Mouse (Mus musculus): Measurements from ENCODE around the gene 2210017I01Rik. TPM values are rescaled to one million over a fixed set of nuclear protein-coding genes. Genes with fewer than 3 reads are reported as not detected.

The 2210017I01Rik gene
- polyA plus RNA-seq, 1 experiment from 2014 or later: not detected

GRCm38 (mm10) chr3:92587190-92587589, 20.1 kb downstream of the 2210017I01Rik start:
- Histone ChIP-seq H3K4me3 (no peak overlapping the region), H3K9me3 (no peaks in the 10 kb centered on the region), H3K36me3 (replicated peaks) (no peaks in the 10 kb centered on the region), H3K9ac (no peak overlapping the region), H3K4me2 (no peak overlapping the region), H3K4me1 (no peaks in the 10 kb centered on the region), H3K27ac (no peak overlapping the region), H3K27me3 (replicated peaks) (no peaks in the 10 kb centered on the region)
- 96% methylated on average over 3 of the region's 3 CpGs for WGBS
- no peak for ATAC-seq (replicated peaks)

- Histone ChIP-seq H3K9me3 (no peaks in the 10 kb centered on the region), H3K4me3 (no peak overlapping the region), H3K27ac (no peak overlapping the region), H3K27me3 (replicated peaks) (no peaks in the 10 kb centered on the region), H3K36me3 (replicated peaks) (no peaks in the 10 kb centered on the region), H3K4me1 (no peaks in the 10 kb centered on the region), H3K9ac (no peak overlapping the region), H3K4me2 (no peak overlapping the region)
- 84% methylated on average over 1 of the region's 1 CpGs for WGBS
- ATAC-seq (replicated peaks): no peak
Observed at GRCm38 (mm10) chr3:92585055-92585454, 22.2 kb downstream of the 2210017I01Rik start.

GRCm38 (mm10) chr3:92583164-92583826, 24.0 kb downstream of the 2210017I01Rik start:
- Histone ChIP-seq H3K4me1 (no peaks in the 10 kb centered on the region), H3K9me3 (no peaks in the 10 kb centered on the region), H3K27me3 (replicated peaks) (no peaks in the 10 kb centered on the region), H3K9ac (no peak overlapping the region), H3K4me3 (no peak overlapping the region), H3K4me2 (no peak overlapping the region), H3K27ac (no peak overlapping the region), H3K36me3 (replicated peaks) (no peaks in the 10 kb centered on the region)
- ATAC-seq (replicated peaks): peak; percentile 88
- WGBS: 44% methylated on average over 3 of the region's 3 CpGs

- Histone ChIP-seq H3K4me3 (no peak overlapping the region), H3K9ac (no peak overlapping the region), H3K27ac (no peak overlapping the region), H3K4me2 (no peak overlapping the region), H3K4me1 (no peaks in the 10 kb centered on the region), H3K9me3 (no peaks in the 10 kb centered on the region), H3K36me3 (replicated peaks) (no peaks in the 10 kb centered on the region), H3K27me3 (replicated peaks) (no peaks in the 10 kb centered on the region)
- WGBS: 54% methylated on average over 1 of the region's 1 CpGs
- ATAC-seq (replicated peaks): no peak
Observed at GRCm38 (mm10) chr3:92579508-92579907, 27.8 kb downstream of the 2210017I01Rik start.

GRCm38 (mm10) chr3:92578652-92579413, 28.5 kb downstream of the 2210017I01Rik start:
- no peaks in the 10 kb centered on the region for H3K9me3 ChIP-seq
- ATAC-seq (replicated peaks): no peak; the same call in 1 of the 2 replicates
- WGBS: 50% methylated on average over 4 of the region's 4 CpGs
- H3K27me3 ChIP-seq (replicated peaks): no peaks in the 10 kb centered on the region
- H3K4me1 ChIP-seq: no peaks in the 10 kb centered on the region
- no peak overlapping the region for H3K9ac ChIP-seq
- no peak overlapping the region for H3K4me2 ChIP-seq
- H3K36me3 ChIP-seq (replicated peaks): no peaks in the 10 kb centered on the region
- no peak overlapping the region for H3K4me3 ChIP-seq
- no peak overlapping the region for H3K27ac ChIP-seq

GRCm38 (mm10) chr3:92573449-92574041, 33.7 kb downstream of the 2210017I01Rik start, which contains the start of gene Ivl:
Gene Ivl (minus strand): TSS chr3:92573735.
- Histone ChIP-seq H3K36me3 (replicated peaks) (no peaks in the 10 kb centered on the region), H3K4me1 (no peaks in the 10 kb centered on the region), H3K9me3 (no peaks in the 10 kb centered on the region), H3K27me3 (replicated peaks) (no peaks in the 10 kb centered on the region), H3K9ac (no peak within 1 kb of the TSS), H3K27ac (no peak within 1 kb of the TSS), H3K4me3 (no peak within 1 kb of the TSS), H3K4me2 (no peak within 1 kb of the TSS)
- ATAC-seq (replicated peaks): no peak
- 82% methylated on average over 1 of the region's 1 CpGs for WGBS

DNA sequence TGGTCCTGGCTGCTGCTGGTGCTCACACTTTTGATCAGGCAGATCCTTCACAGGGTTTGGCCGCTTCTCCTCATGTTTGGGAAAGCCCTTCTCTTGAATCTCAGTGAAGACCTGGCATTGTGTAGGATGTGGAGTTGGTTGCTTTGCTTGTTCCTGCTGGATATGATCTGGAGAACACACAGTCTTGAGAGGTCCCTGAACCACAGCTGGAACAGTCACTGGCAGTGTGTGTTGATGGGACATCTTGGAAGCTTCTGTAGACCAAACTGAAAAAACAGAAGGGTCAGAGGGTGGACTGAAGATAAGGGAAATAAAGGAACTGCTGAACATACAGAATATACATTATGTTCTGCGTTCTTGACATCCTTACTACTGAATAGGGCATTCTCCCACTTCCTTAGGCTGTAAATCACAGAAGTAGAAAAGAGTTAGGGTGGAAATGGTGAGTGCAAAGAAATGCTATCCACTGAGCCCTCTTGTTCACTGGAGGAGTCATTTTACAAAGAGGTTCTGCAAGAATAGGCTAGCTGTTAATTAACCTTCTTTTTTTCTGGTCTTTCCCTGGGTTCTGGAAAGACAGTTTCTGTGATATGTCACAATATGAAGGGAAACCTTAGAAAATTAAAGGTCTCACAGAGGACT, 34.7 kb downstream of the 2210017I01Rik start:
- no peak overlapping the region for H3K27ac ChIP-seq
- no peak overlapping the region for H3K4me2 ChIP-seq
- no peak overlapping the region for H3K9ac ChIP-seq
- H3K27me3 ChIP-seq (replicated peaks): no peaks in the 10 kb centered on the region
- no peaks in the 10 kb centered on the region for H3K36me3 ChIP-seq (replicated peaks)
- no peaks in the 10 kb centered on the region for H3K4me1 ChIP-seq
- ATAC-seq (replicated peaks): no peak
- 70% methylated on average over 2 of the region's 2 CpGs for WGBS
- H3K4me3 ChIP-seq: no peak overlapping the region
- no peaks in the 10 kb centered on the region for H3K9me3 ChIP-seq

DNA sequence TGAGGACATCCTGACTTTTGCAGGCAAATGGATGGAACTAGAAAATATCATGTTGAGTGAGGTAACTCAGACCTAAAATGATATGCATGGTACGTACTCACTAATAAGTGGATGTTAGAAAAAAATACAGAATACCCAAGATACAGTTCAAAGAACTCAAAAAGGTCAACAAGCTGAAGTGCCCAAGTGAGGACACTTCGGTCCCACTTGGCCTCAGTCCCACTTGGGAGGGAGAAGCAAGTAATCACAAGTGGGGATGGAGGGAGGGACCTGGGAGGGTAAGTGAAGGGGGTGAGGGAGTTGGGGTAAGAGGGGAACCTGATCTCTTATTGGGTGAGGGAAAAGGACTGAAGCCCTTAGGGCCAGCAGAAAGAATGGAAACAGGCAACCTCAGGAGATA, 38.5 kb downstream of the 2210017I01Rik start:
- no peaks in the 10 kb centered on the region for H3K4me1 ChIP-seq
- H3K4me2 ChIP-seq: no peak overlapping the region
- H3K27ac ChIP-seq: no peak overlapping the region
- H3K27me3 ChIP-seq (replicated peaks): no peaks in the 10 kb centered on the region
- WGBS: 96% methylated on average over 2 of the region's 2 CpGs
- no peaks in the 10 kb centered on the region for H3K36me3 ChIP-seq (replicated peaks)
- no peaks in the 10 kb centered on the region for H3K9me3 ChIP-seq
- H3K9ac ChIP-seq: no peak overlapping the region
- H3K4me3 ChIP-seq: no peak overlapping the region
- no peak for ATAC-seq (replicated peaks)

- no peak for ATAC-seq (replicated peaks)
- Histone ChIP-seq H3K27ac (no peak overlapping the region), H3K9me3 (no peaks in the 10 kb centered on the region), H3K4me3 (no peak overlapping the region), H3K4me2 (no peak overlapping the region), H3K36me3 (replicated peaks) (no peaks in the 10 kb centered on the region), H3K27me3 (replicated peaks) (no peaks in the 10 kb centered on the region), H3K4me1 (no peaks in the 10 kb centered on the region), H3K9ac (no peak overlapping the region)
Observed at GRCm38 (mm10) chr3:92565418-92565817, 41.9 kb downstream of the 2210017I01Rik start.

Other genes with a start within 250 kb of the 2210017I01Rik start
- not detected in 2 replicates for gene Sprr2f, start 242.3 kb downstream of the 2210017I01Rik start, polyA plus RNA-seq (2015; fragmentation: Nextera tagmentation; extraction: Ambion mirVana)
- not detected in 2 replicates for gene Sprr2h, start 221.8 kb downstream of the 2210017I01Rik start, polyA plus RNA-seq (2015; fragmentation: Nextera tagmentation; extraction: Ambion mirVana)
- not detected in 2 replicates for gene Sprr2i, start 199.5 kb downstream of the 2210017I01Rik start, polyA plus RNA-seq (2015; fragmentation: Nextera tagmentation; extraction: Ambion mirVana)
- gene Sprr2j-ps, start 189.4 kb downstream of the 2210017I01Rik start, polyA plus RNA-seq (2015; fragmentation: Nextera tagmentation; extraction: Ambion mirVana): not detected in 2 replicates
- 7.4 and 9.7 TPM in 2 replicates for gene Gm9774, start 178.1 kb downstream of the 2210017I01Rik start, polyA plus RNA-seq (2015; fragmentation: Nextera tagmentation; extraction: Ambion mirVana)
- not detected in 2 replicates for gene Sprr2k, start 174.9 kb downstream of the 2210017I01Rik start, polyA plus RNA-seq (2015; fragmentation: Nextera tagmentation; extraction: Ambion mirVana)
- gene Sprr1b, start 168.7 kb downstream of the 2210017I01Rik start, polyA plus RNA-seq (2015; fragmentation: Nextera tagmentation; extraction: Ambion mirVana): not detected in 2 replicates
- not detected in 2 replicates for gene Sprr3, start 148.8 kb downstream of the 2210017I01Rik start, polyA plus RNA-seq (2015; fragmentation: Nextera tagmentation; extraction: Ambion mirVana)
- 0.28 TPM in 1 of 2 replicates, not detected in the other for gene Sprr1a, start 121.6 kb downstream of the 2210017I01Rik start, polyA plus RNA-seq (2015; fragmentation: Nextera tagmentation; extraction: Ambion mirVana)
- not detected in 2 replicates for gene Sprr4, start 107.0 kb downstream of the 2210017I01Rik start, polyA plus RNA-seq (2015; fragmentation: Nextera tagmentation; extraction: Ambion mirVana)
- not detected in 2 replicates for gene 2310046K23Rik, start 73.0 kb downstream of the 2210017I01Rik start, polyA plus RNA-seq (2015; fragmentation: Nextera tagmentation; extraction: Ambion mirVana)
- gene Ivl, start 33.8 kb downstream of the 2210017I01Rik start, polyA plus RNA-seq (2015; fragmentation: Nextera tagmentation; extraction: Ambion mirVana): not detected in 2 replicates
- not detected in 2 replicates for gene Smcp, start 18.5 kb downstream of the 2210017I01Rik start, polyA plus RNA-seq (2015; fragmentation: Nextera tagmentation; extraction: Ambion mirVana)
- not detected in 2 replicates for gene Lce6a, start 14.2 kb upstream of the 2210017I01Rik start, polyA plus RNA-seq (2015; fragmentation: Nextera tagmentation; extraction: Ambion mirVana)
- not detected in 2 replicates for gene Lce1a1, start 40.8 kb upstream of the 2210017I01Rik start, polyA plus RNA-seq (2015; fragmentation: Nextera tagmentation; extraction: Ambion mirVana)
- not detected in 2 replicates for gene Lce1b, start 49.4 kb upstream of the 2210017I01Rik start, polyA plus RNA-seq (2015; fragmentation: Nextera tagmentation; extraction: Ambion mirVana)
- gene Lce1a2, start 62.8 kb upstream of the 2210017I01Rik start, polyA plus RNA-seq (2015; fragmentation: Nextera tagmentation; extraction: Ambion mirVana): not detected in 2 replicates
- gene Lce1c, start 71.8 kb upstream of the 2210017I01Rik start, polyA plus RNA-seq (2015; fragmentation: Nextera tagmentation; extraction: Ambion mirVana): not detected in 2 replicates
- gene Lce1d, start 79.7 kb upstream of the 2210017I01Rik start, polyA plus RNA-seq (2015; fragmentation: Nextera tagmentation; extraction: Ambion mirVana): not detected in 2 replicates
- gene Lce1e, start 101.6 kb upstream of the 2210017I01Rik start, polyA plus RNA-seq (2015; fragmentation: Nextera tagmentation; extraction: Ambion mirVana): not detected in 2 replicates
- gene Lce1f, start 112.9 kb upstream of the 2210017I01Rik start, polyA plus RNA-seq (2015; fragmentation: Nextera tagmentation; extraction: Ambion mirVana): not detected in 2 replicates
- not detected in 2 replicates for gene Gm38119, start 131.6 kb upstream of the 2210017I01Rik start, polyA plus RNA-seq (2015; fragmentation: Nextera tagmentation; extraction: Ambion mirVana)
- not detected in 2 replicates for gene Lce1g, start 144.8 kb upstream of the 2210017I01Rik start, polyA plus RNA-seq (2015; fragmentation: Nextera tagmentation; extraction: Ambion mirVana)
- not detected in 2 replicates for gene Lce1h, start 157.6 kb upstream of the 2210017I01Rik start, polyA plus RNA-seq (2015; fragmentation: Nextera tagmentation; extraction: Ambion mirVana)
- gene Lce1i, start 171.4 kb upstream of the 2210017I01Rik start, polyA plus RNA-seq (2015; fragmentation: Nextera tagmentation; extraction: Ambion mirVana): not detected in 2 replicates
- not detected in 2 replicates for gene Lce1j, start 183.0 kb upstream of the 2210017I01Rik start, polyA plus RNA-seq (2015; fragmentation: Nextera tagmentation; extraction: Ambion mirVana)
- gene Lce1k, start 200.4 kb upstream of the 2210017I01Rik start, polyA plus RNA-seq (2015; fragmentation: Nextera tagmentation; extraction: Ambion mirVana): not detected in 2 replicates
- gene Kprp, start 219.8 kb upstream of the 2210017I01Rik start, polyA plus RNA-seq (2015; fragmentation: Nextera tagmentation; extraction: Ambion mirVana): not detected in 2 replicates
- gene Lce1l, start 243.8 kb upstream of the 2210017I01Rik start, polyA plus RNA-seq (2015; fragmentation: Nextera tagmentation; extraction: Ambion mirVana): not detected in 2 replicates